Mouse (Mus musculus): Measurements from ENCODE around the gene Pramef6. TPM values are rescaled to one million over a fixed set of nuclear protein-coding genes. Genes with fewer than 3 reads are reported as not detected.

Pramef6 gene
- not detected for polyA plus RNA-seq (2014; fragmentation: Illumina TruSeq; extraction: RNeasy Lipid Tissue Mini Kit (QIAGEN cat#74804); ENCODE audit: low read depth, low replicate concordance)

DNA sequence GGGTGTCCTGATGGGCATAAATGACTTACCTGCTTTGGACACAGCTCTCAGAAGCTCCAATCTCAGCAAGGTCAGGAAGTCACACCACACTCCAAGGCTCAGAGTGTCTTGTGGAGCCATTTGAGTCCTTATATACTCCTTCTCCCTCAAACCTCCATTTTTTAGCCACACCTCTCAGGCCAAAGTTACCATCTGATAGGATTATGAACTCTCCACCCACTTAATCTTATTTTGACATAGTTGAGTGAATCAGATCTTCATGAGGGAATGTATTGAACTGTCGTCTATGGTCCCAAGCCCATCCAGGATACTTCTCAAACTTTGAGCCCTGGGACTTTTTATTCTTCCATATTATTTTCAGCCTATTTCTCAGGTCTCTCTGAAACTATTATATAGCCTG, at the start of gene Pramef6:
TSS of gene Pramef6 (minus strand) at position 101 of the 400 bp plus-strand sequence.

DNA sequence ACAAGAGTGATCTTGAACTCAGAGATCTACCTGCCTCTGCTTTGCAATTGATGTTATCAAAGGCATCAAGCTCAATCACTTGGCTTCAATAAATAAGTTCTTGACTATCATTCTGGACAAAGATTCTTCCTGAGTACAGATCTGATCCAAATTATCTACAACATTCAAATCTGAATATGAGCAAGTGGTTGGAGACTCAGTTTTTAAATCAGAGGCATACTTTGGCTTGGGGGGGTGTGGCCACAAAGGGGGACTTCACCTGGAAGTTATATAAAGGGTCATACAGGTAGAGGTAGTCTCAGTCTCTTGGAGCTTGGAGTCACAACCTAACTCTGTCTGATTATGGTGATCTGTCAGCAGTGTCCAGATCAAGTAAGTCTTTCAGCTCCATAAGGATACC, 54.0 kb downstream of the Pramef6 start, which contains the start of gene Gm13103:
TSS of gene Gm13103 (plus strand) at position 301 of the 400 bp plus-strand sequence.

Other genes starting within 250 kb of the Pramef6 start
- gene Gm13088, start 243.1 kb downstream of the Pramef6 start, polyA plus RNA-seq (2014; fragmentation: Illumina TruSeq; extraction: RNeasy Lipid Tissue Mini Kit (QIAGEN cat#74804); ENCODE audit: low read depth, low replicate concordance): not detected
- not detected for gene Gm13089, start 197.7 kb downstream of the Pramef6 start, polyA plus RNA-seq (2014; fragmentation: Illumina TruSeq; extraction: RNeasy Lipid Tissue Mini Kit (QIAGEN cat#74804); ENCODE audit: low read depth, low replicate concordance)
- not detected for gene Gm13078, start 180.9 kb downstream of the Pramef6 start, polyA plus RNA-seq (2014; fragmentation: Illumina TruSeq; extraction: RNeasy Lipid Tissue Mini Kit (QIAGEN cat#74804); ENCODE audit: low read depth, low replicate concordance)
- gene Gm13023, start 111.0 kb downstream of the Pramef6 start, polyA plus RNA-seq (2014; fragmentation: Illumina TruSeq; extraction: RNeasy Lipid Tissue Mini Kit (QIAGEN cat#74804); ENCODE audit: low read depth, low replicate concordance): not detected
- not detected for gene Gm13084, start 84.3 kb downstream of the Pramef6 start, polyA plus RNA-seq (2014; fragmentation: Illumina TruSeq; extraction: RNeasy Lipid Tissue Mini Kit (QIAGEN cat#74804); ENCODE audit: low read depth, low replicate concordance)
- not detected for gene Gm13103, start 53.9 kb downstream of the Pramef6 start, polyA plus RNA-seq (2014; fragmentation: Illumina TruSeq; extraction: RNeasy Lipid Tissue Mini Kit (QIAGEN cat#74804); ENCODE audit: low read depth, low replicate concordance)
- not detected for gene Pramef25, start 50.6 kb upstream of the Pramef6 start, polyA plus RNA-seq (2014; fragmentation: Illumina TruSeq; extraction: RNeasy Lipid Tissue Mini Kit (QIAGEN cat#74804); ENCODE audit: low read depth, low replicate concordance)
- not detected for gene Gm13101, start 66.6 kb upstream of the Pramef6 start, polyA plus RNA-seq (2014; fragmentation: Illumina TruSeq; extraction: RNeasy Lipid Tissue Mini Kit (QIAGEN cat#74804); ENCODE audit: low read depth, low replicate concordance)
- not detected for gene Pramef17, start 94.0 kb upstream of the Pramef6 start, polyA plus RNA-seq (2014; fragmentation: Illumina TruSeq; extraction: RNeasy Lipid Tissue Mini Kit (QIAGEN cat#74804); ENCODE audit: low read depth, low replicate concordance)
- gene Pramel4, start 158.7 kb upstream of the Pramef6 start, polyA plus RNA-seq (2014; fragmentation: Illumina TruSeq; extraction: RNeasy Lipid Tissue Mini Kit (QIAGEN cat#74804); ENCODE audit: low read depth, low replicate concordance): not detected
- not detected for gene Gm13102, start 206.1 kb upstream of the Pramef6 start, polyA plus RNA-seq (2014; fragmentation: Illumina TruSeq; extraction: RNeasy Lipid Tissue Mini Kit (QIAGEN cat#74804); ENCODE audit: low read depth, low replicate concordance)

Measured in adrenal gland, adult 10 weeks (tissue).